Mouse (Mus musculus) embryonic facial prominence, embryonic 10.5 days (tissue): ENCODE measurements around the gene Kdr. TPM values are rescaled to one million over a fixed set of nuclear protein-coding genes. Genes with fewer than 3 reads are reported as not detected.
A peak's percentile ranks its signal among the peaks of the same experiment; 100 is the strongest.
"Not testable (repeated sequence)": the region's sequence is repeated elsewhere in the genome, so short reads cannot be mapped to it uniquely, and the experiment has no call there.

Source experiments
- DNase-seq: peaks from one replicate; pipeline ENCODE4 v3.0.0-alpha.2; 2017; ENCODE audit warnings: low spot score
- H3K27ac ChIP-seq: fragments of 300-500 bp; sonication (generic); replicated peaks from 2 replicates; pipeline ENCODE4 v1.5.1; 2016; ENCODE audit warnings: mild to moderate bottlenecking
- H3K27me3 ChIP-seq: fragments of 300-500 bp; sonication (generic); replicated peaks from 2 replicates; pipeline ENCODE4 v1.6.1; 2016; ENCODE audit warnings: low read depth, mild to moderate bottlenecking; ENCODE audit not compliant: poor library complexity, severe bottlenecking
- H3K36me3 ChIP-seq: fragments of 300-500 bp; sonication (generic); replicated peaks from 2 replicates; pipeline ENCODE4 v1.6.1; 2016; ENCODE audit warnings: mild to moderate bottlenecking, moderate library complexity
- H3K4me1 ChIP-seq: fragments of 300-500 bp; sonication (generic); 2 replicates; pipeline ENCODE4 v1.6.1; 2016
- H3K4me3 ChIP-seq: fragments of 300-500 bp; sonication (generic); 2 replicates; pipeline ENCODE4 v1.5.1; 2016; ENCODE audit warnings: mild to moderate bottlenecking, moderate library complexity
- H3K9me3 ChIP-seq: fragments of 300-500 bp; sonication (generic); 2 replicates; pipeline ENCODE4 v1.6.1; 2016; ENCODE audit warnings: mild to moderate bottlenecking
- WGBS: fragments of 180-500 bp; shearing (Covaris S2); methylation state at CpG from one replicate; pipeline ENCODE4 v1.1.7; 2016; 5-methylcytosine and 5-hydroxymethylcytosine counted together
- polyA plus RNA-seq: library from polyadenylated mRNA; unstranded; fragments of >200 nt; fragmentation: Nextera tagmentation; extraction: Ambion mirVana; gene quantifications from 2 replicates; pipeline ENCODE4 v1.2.1, GENCODE M21; 2016

Kdr gene
- polyA plus RNA-seq, 1 experiment from 2014 or later: 25.5 TPM

GRCm38 (mm10) chr5:75933521-75934044 is 44.7 kb downstream of the Kdr start:
- no peaks in the 10 kb centered on the region for H3K9me3 ChIP-seq
- no peaks in the 10 kb centered on the region; the same call in 1 of the 2 replicates for H3K4me1 ChIP-seq
- WGBS: 86% methylated on average over 20 of the region's 20 CpGs
- H3K4me3 ChIP-seq: no peak overlapping the region
- peak; percentile 21 for DNase-seq
- peak overlapping the region; percentile 30; the same call in 1 of the 2 replicates for H3K27ac ChIP-seq
- H3K27me3 ChIP-seq: no peaks in the 10 kb centered on the region
- no peaks in the 10 kb centered on the region for H3K36me3 ChIP-seq

GRCm38 (mm10) chr5:75931458-75931857 is 46.8 kb downstream of the Kdr start:
- H3K27me3 ChIP-seq, H3K36me3 ChIP-seq, H3K27ac ChIP-seq, DNase-seq, H3K4me1 ChIP-seq, H3K4me3 ChIP-seq, H3K9me3 ChIP-seq: not testable (repeated sequence)
- WGBS: 83% methylated on average over 4 of the region's 4 CpGs

- WGBS: 84% methylated on average over 7 of the region's 7 CpGs
- Histone ChIP-seq H3K27ac (no peak overlapping the region), H3K4me1 (no peaks in the 10 kb centered on the region; the same call in 1 of the 2 replicates), H3K27me3 (no peaks in the 10 kb centered on the region), H3K9me3 (no peaks in the 10 kb centered on the region), H3K36me3 (no peaks in the 10 kb centered on the region), H3K4me3 (no peak overlapping the region)
- no peak for DNase-seq
Observed at GRCm38 (mm10) chr5:75929960-75930359, 48.3 kb downstream of the Kdr start.

GRCm38 (mm10) chr5:75922677-75923076 is 55.6 kb downstream of the Kdr start:
- DNase-seq: no peak
- no peaks in the 10 kb centered on the region for H3K27me3 ChIP-seq
- H3K27ac ChIP-seq: peak overlapping the region; percentile 6; the same call in 1 of the 2 replicates
- no peak overlapping the region for H3K4me3 ChIP-seq
- H3K4me1 ChIP-seq: peaks cover 4% of the 10 kb centered on the region; the same call in 1 of the 2 replicates
- H3K36me3 ChIP-seq: no peaks in the 10 kb centered on the region
- 87% methylated on average over 6 of the region's 6 CpGs for WGBS
- no peaks in the 10 kb centered on the region for H3K9me3 ChIP-seq

- Histone ChIP-seq H3K4me1 (peaks cover 4% of the 10 kb centered on the region; the same call in 1 of the 2 replicates), H3K4me3 (no peak overlapping the region), H3K27ac (no peak overlapping the region), H3K9me3 (no peaks in the 10 kb centered on the region), H3K27me3 (no peaks in the 10 kb centered on the region), H3K36me3 (no peaks in the 10 kb centered on the region)
- 77% methylated on average over 12 of the region's 12 CpGs for WGBS
- DNase-seq: no peak
Observed at GRCm38 (mm10) chr5:75921730-75922387, 56.4 kb downstream of the Kdr start.

- peaks cover 4% of the 10 kb centered on the region; the same call in 1 of the 2 replicates for H3K4me1 ChIP-seq
- no peaks in the 10 kb centered on the region for H3K9me3 ChIP-seq
- H3K36me3 ChIP-seq: no peaks in the 10 kb centered on the region
- H3K27me3 ChIP-seq: no peaks in the 10 kb centered on the region
- DNase-seq: no peak
- no peak overlapping the region for H3K4me3 ChIP-seq
- H3K27ac ChIP-seq: no peak overlapping the region
- WGBS: 88% methylated on average over 7 of the region's 7 CpGs
Observed at GRCm38 (mm10) chr5:75919601-75920000, 58.7 kb downstream of the Kdr start.

GRCm38 (mm10) chr5:75918139-75918538 is 60.1 kb downstream of the Kdr start:
- WGBS: 75% methylated on average over 7 of the region's 7 CpGs
- DNase-seq: no peak
- H3K4me1 ChIP-seq: peaks cover 4% of the 10 kb centered on the region; the same call in 1 of the 2 replicates

GRCm38 (mm10) chr5:75917231-75917630 is 61.0 kb downstream of the Kdr start:
- WGBS: 81% methylated on average over 4 of the region's 4 CpGs
- no peak for DNase-seq
- no peaks in the 10 kb centered on the region for H3K9me3 ChIP-seq
- H3K4me1 ChIP-seq: peaks cover 4% of the 10 kb centered on the region; the same call in 1 of the 2 replicates
- no peaks in the 10 kb centered on the region for H3K27me3 ChIP-seq
- no peak overlapping the region for H3K4me3 ChIP-seq
- no peaks in the 10 kb centered on the region for H3K36me3 ChIP-seq
- H3K27ac ChIP-seq: no peak overlapping the region

More at GRCm38 (mm10) chr5:75918139-75918538, 60.1 kb downstream of the Kdr start:
- Histone ChIP-seq H3K27me3 (no peaks in the 10 kb centered on the region), H3K4me3 (no peak overlapping the region), H3K27ac (no peak overlapping the region), H3K9me3 (no peaks in the 10 kb centered on the region), H3K36me3 (no peaks in the 10 kb centered on the region)

GRCm38 (mm10) chr5:75906102-75906501 is 72.2 kb downstream of the Kdr start:
- 55% methylated on average over 4 of the region's 4 CpGs for WGBS
- no peak for DNase-seq
- Histone ChIP-seq H3K27ac (no peak overlapping the region), H3K9me3 (no peaks in the 10 kb centered on the region), H3K4me1 (0 out of 2 replicates have a peak, but pooled peaks cover 2% of the 10 kb centered on the region), H3K27me3 (no peaks in the 10 kb centered on the region), H3K4me3 (no peak overlapping the region), H3K36me3 (no peaks in the 10 kb centered on the region)

GRCm38 (mm10) chr5:75900231-75900920 is 77.9 kb downstream of the Kdr start:
- no peaks in the 10 kb centered on the region for H3K9me3 ChIP-seq
- no peak overlapping the region for H3K4me3 ChIP-seq
- H3K36me3 ChIP-seq: no peaks in the 10 kb centered on the region
- H3K4me1 ChIP-seq: peaks cover 34% of the 10 kb centered on the region
- WGBS: 57% methylated on average over 16 of the region's 16 CpGs
- no peaks in the 10 kb centered on the region for H3K27me3 ChIP-seq
- DNase-seq: no peak
- H3K27ac ChIP-seq: no peak overlapping the region

- H3K27ac ChIP-seq: no peak overlapping the region
- H3K36me3 ChIP-seq: no peaks in the 10 kb centered on the region
- DNase-seq: no peak
- no peaks in the 10 kb centered on the region for H3K9me3 ChIP-seq
- 0 out of 2 replicates have a peak, but pooled peaks cover 7% of the 10 kb centered on the region for H3K27me3 ChIP-seq
- peaks cover 35% of the 10 kb centered on the region for H3K4me1 ChIP-seq
- no peak overlapping the region for H3K4me3 ChIP-seq
- 90% methylated on average over 3 of the region's 3 CpGs for whole genome bisulfite sequencing
Observed at GRCm38 (mm10) chr5:75895351-75895750, 82.9 kb downstream of the Kdr start.

- no peak for DNase-seq
- Histone ChIP-seq H3K4me3 (no peak overlapping the region), H3K27me3 (0 out of 2 replicates have a peak, but pooled peaks cover 7% of the 10 kb centered on the region), H3K9me3 (no peaks in the 10 kb centered on the region), H3K27ac (no peak overlapping the region), H3K4me1 (peaks cover 28% of the 10 kb centered on the region), H3K36me3 (no peaks in the 10 kb centered on the region)
- 58% methylated on average over 6 of the region's 6 CpGs for WGBS
Observed at GRCm38 (mm10) chr5:75892956-75893471, 85.2 kb downstream of the Kdr start.
